Mouse (Mus musculus) thymus, postnatal 10 days (tissue): ENCODE results near the gene Mlph.
A peak's percentile ranks its signal among the peaks of the same experiment; 100 is the strongest.

Experiments used
- DNase-seq, 2 experiments: peaks; one replicate each; pipeline ENCODE4 v3.0.0; 2021; ENCODE audit warnings: low spot score in 2 of 2

Mlph gene

DNA sequence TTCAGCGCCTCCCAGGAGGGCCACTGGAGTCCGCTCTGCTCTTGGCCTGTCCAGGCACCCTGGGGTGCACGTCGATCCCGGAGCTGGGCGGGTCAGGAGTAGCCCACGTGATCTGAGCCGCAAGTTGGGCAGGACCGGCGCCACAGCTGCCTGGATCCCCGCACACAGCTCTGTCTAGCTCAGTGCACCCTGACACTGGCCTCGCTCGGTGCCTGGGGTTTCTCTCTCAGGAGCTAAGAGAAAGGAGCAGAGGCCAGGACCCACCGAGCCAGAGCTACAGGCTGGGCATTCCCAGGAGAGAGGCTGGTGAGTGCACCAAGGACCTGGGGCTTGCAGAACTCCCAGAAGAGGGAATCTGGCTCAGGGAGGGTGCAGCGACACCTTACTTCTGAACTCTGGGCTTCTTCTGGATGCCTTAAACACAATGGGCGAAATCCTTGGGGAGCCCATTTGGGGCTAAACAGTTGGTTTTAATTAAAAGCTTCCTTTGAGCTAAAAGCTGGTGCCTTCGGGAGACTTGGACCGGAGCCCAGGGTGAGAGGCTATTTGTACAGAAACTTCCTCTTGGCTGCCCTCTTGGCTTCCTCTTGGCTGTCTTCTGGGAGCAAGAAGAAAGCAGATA, at the start of gene Mlph:
Mlph (plus strand) TSS at position 138 of the 622 bp plus-strand sequence.
- DNase-seq = no peak

DNA sequence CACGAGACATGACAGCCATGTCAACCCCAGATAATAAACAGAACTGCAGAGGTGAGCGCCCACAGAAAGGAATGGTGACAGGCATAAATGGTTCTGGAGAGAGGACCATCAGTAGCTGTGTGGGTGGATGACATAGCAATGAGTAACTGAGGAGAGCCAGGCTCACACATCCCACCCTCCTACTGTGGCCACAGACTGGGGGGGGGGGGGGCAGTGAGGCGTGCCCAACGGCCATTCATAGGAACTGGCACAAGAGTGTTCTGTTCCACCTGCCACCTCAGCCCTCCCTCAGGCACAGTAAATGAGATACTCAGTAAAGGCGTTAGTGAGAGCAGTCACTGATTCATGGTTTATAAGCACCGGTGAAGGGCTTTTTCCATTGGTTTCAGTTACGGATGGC, 48.2 kb upstream of the Mlph start:
- no peak for DNase-seq

DNA sequence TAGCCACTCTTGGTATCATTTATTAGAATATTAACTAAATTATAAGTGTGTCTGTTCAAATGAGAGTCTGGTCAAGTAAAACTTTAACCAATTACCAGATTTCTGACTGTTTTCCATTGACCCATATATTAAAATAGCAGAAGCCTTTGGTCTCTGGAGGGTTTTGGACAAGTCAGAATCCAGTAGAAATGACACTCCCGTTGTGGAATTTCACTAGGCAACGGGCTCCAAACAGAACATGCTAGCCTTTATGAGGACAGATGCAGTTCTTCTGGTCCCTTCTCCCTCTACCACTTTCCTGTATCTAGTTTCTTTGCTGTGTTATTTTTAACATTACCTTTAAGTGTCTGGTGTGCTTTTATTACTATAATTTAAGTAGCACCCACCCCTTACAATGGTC, 44.3 kb upstream of the Mlph start:
- no peak for DNase-seq

DNA sequence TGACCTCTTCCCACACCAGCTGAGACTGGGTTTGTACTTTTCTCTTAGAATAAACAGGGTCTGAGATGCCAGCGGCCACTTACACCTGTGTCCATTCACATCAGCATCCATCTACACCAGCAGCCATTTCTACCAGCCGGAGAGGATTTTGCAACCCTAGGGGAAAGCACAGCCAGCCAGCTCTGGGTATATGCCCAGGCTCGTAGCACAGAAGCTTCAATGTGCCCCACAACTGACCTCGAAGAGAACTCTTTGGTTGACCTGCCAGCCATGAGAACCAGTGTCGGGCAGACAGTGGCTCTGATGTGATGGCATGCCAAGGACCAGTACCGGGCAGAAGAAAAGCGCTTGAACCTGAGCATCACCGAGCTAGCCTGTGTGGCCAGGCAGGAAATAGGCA, 39.5 kb upstream of the Mlph start:
- no peak for DNase-seq

DNA sequence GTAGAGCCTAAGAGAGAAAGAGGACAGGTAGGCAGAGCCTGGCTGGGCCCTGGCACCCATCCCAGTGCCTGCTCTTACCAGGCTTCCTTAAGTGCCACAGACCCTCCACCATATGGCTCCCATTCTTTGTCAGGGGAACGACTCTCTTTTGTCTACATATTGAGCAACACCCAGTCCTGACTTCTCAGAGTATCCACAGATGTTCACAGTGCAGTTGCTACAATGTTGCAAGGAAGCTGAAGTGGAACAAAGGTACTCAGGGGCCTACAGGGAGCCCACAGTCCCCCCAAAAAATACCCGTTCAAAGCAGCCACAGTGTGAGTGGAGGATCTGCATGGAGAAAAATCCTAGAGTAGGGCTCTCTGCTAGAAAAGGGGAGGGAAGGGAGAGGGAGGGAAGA, 38.9 kb upstream of the Mlph start:
- DNase-seq = no peak

DNA sequence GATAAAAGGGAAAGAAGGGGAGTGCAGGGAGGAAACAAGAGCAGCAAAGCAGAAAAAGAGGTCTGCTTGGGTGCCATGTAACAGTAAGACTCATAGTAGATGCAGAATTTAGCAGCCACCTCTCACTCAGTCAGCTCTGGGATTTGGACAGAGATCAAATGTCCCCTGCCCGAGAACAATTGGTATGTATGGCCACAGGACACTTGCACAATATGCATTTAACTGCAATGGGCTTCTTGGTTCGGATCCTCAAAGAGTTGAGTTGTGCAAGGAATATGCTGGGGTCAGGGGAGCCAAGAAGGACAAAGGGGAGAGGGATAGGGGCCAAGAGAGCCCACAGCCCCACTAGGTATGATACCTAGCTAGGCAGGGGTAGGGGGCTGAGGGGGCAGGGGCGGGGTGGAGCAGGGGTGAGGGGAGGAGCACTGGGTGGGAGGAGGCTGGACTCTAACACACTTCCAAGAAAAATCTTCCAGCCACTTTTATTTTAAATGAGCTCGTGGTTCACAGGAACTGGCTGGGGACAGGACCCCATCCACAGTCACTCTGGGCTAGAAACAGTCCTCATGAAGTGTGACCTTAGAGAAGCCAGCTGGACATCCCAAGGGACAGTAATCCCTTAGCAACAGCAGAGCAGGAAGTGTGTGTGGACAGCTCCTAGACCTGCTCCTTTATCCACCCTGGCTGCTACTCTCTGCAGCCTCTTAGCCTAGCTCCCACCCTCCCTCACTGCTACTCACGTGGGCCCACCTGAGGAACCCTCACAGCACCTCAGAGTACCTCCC, 38.2 kb upstream of the Mlph start:
- no peak for DNase-seq

DNA sequence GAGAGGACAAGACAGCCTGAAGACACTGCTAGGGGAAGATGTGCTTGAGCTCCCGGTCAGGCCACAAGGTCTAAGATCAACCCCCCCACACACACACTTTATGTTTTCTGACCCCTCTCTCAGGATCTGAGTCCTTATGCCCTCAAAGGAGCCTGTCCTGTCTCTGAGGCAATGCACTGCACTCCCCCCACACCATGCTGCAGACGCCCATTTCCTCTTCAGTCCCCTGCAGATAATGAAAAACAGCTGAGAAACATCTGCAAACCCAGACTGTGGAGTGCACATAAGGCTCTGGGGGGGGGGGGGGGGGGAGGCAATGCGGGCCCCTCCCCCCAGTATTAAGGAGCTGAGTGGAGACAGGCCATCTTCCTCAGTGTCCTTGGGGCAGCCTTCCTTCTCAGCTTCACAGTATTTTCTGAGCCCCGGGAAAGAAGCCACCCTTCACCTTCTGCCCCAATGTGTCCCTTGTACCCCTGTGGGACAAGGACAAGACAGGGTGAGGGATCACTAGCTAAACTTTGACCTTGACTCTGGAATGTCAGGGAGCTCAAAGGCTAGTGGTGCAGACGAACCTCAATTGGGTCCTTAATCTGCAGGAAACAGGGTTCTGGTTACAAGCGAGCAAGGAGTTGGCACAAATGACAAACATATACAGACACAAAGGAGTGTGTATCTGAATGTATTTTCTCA, 29.0 kb upstream of the Mlph start:
- no peak for DNase-seq

DNA sequence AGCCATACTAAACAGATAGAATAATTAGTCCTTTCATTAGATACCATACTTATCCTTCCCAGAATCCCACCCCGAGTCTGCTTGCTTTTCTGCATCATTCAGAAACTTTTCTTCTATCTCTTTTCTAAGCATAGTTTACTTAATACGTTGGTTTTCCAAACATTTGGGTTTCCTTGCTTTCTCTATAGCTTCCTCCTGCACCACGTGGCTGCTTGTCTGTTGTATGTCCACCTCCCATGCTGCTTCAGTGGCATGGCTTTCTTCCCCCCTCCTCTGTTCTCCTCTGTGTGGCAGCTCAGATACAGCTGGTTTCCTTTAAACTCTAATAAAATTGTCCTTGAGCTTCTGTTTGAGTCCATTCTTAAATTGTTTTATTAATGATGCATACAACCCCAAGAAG, 20.4 kb upstream of the Mlph start:
- no peak for DNase-seq

DNA sequence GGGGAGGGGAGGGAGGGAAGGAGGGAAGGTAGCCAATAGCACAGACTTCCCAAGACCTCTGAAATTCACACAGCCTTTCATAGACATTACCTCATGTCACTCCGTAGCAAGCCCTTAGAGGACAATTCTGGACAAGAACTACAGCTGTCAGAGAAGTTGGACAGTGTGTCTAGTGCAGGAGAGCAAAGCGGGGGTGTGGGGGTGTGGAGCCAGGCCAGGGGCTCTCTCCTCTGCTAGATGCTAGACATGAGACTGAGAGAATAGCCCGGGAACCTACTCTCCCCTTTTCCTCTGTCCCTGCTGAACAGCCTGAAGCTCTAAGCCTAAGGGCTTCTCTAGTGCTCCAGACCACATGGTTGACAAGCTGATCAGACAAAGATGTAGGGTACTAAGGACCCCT, 19.9 kb upstream of the Mlph start:
- DNase-seq = no peak

DNA sequence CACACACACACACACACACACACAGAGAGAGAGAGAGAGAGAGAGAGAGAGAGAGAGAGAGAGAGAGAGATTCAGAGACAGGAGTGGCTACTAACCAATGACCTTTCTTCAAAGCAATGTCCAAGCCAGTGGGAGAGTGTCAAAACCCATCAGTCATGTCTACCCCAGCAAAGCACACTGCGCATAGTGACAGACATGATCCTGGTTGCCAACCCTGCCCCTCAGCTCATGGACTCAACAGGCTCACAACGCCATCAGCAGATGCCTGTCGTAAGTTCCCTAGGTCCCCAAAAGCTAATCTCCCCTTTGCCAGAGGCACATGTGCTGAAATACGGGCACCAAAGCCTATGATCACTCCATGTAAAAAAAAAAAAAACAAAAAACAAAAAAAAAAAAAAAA, 18.6 kb upstream of the Mlph start:
- no peak for DNase-seq

DNA sequence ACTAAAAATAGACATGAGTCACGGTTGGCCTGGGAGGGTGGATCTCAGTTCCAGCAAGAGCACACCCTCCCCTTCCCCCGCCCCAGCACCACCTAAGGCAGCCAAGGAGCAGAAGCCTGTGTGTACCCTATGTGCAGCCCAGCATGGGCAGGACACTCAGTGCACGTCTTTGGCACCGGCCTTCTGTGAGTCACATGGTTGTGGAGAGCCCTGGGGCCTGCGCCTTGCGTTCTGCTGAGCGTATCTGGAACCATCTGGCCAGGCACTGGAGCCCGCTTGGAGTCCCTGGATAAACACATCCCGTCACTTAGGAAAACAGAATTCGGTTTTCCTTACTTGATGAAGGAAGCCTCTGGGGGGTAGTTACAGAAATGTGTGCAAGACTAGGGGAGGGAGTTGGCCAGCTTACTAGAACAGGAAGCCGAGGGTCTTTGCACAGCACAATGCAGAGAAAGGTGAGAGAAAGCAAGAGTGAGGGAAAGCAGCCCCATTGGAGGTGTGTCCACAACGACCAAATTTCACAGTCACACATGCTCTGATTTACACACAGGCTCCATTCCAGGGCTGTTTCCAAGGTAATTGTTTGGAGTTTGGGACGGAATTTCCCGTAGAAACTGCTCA, 18.0 kb upstream of the Mlph start:
- no peak for DNase-seq

DNA sequence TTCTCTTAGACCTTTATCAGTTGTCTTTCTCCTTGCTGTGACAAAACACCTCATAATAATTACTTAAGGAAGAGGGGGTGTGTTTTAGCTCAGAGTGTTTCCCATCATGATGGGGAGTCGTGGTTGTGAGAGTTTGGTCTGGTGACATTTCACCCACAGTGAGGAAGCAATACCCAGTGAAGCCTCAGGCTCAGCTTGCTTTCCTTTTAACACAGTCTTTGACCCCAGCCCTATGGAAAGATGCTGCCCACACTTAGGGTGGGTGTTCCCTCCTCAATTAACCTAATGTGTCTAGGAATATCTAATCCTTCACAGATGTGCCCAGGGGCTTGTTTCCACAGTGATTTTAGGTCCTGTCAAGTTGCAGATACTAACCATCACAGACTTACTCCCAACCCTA, 16.9 kb upstream of the Mlph start:
- no peak for DNase-seq

DNA sequence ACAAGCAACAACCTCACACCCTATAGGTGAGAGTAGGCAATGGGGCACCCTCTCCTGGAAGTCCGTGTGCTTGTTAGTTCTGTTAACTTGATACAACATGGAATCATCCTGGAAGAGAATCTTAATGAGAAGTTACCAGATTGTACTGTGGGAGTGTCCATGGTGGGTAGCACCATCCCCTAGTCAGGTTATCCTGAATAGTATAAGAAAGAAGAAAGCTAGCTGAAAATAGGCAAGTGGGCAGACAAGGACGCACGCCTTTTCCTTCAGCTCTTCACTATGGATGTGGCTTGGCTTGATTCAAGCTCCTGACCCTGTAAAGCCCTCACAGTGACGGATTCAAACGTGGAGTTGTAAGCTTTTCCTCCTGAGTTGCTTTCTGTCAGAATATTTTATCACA, 15.1 kb upstream of the Mlph start:
- no peak for DNase-seq

DNA sequence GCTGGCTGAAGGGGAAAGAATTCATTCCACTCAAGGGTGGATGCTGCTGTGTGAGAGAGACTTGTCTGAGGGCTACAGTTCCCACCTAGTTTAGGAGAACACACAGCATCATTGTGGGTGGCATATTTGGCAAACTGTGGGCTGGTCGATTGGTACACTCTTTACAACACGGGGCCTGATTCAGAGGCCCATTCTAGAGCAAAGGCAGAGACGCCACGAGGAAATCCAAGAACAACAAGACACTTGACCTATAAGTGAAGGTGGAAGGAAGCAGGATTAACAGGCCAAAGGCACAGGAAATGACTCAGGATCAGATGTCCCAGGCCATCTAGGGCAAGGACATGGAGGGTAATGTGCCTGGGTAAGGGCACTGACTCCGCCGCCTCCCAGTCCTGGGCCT, 14.5 kb upstream of the Mlph start:
- DNase-seq = no peak

DNA sequence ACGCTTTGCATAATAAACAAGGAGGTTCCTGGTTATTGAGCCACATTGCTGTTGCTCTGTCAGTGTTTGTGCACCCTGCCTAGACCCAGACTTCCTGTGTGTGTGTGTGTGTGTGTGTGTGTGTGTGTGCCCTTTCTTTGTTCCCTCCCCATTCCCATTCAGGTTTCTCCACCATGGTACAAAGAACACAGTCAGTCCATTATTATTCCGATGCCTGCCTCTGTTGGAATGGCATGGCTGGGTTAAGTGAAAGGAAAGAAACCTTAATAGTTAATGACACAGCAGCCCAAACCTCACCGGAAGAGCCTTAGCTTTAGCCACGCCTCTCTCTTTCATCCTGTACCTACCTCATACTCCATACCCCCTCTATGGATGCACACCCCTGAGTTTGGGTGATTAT, 13.6 kb upstream of the Mlph start:
- DNase-seq = no peak

DNA sequence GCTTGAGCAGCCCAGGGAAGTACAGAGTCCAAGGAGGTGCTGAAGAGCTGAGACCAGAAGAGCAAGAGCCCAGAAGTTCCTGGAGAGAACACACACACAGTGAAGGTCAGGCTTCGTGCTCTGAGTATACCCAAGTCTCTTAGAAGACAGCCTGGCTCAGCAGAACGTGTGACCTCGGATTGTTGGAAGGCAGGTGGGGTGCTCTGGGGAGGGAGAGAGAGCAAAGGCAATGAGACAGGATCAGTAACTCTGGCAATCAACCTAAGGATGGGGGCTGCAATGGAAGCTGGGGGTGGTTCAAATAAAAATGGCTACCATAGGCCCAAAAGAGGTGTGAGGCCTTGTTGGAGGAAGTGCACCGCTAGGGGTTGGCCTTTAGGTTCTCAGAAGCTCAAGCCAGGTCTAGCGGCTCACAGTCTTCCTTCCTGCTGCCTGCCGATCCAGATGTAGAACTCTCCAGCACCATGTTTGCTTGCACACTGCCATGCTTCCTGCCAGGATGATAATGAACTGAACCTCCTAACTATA, 13.1 kb upstream of the Mlph start:
- no peak for DNase-seq

DNA sequence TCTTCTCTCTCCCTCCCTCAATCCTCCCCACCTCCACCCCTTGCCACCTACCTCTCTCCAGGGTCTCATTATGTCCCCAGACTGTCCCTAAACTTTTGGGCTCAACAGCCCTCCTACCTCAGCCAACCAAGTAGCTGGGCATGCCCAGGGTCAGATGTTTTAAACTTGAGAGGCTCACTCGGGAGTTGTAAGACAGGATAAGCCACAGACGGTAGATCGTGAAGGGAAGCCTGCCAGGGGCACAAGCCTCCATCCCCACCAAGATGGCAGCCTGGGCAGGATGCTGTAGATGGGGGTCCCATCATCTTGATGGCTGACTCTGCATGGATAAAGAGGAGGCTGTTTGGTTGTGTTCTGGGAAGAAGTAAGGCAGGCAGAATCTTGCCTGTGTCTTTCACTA, 12.1 kb upstream of the Mlph start:
- DNase-seq = no peak

DNA sequence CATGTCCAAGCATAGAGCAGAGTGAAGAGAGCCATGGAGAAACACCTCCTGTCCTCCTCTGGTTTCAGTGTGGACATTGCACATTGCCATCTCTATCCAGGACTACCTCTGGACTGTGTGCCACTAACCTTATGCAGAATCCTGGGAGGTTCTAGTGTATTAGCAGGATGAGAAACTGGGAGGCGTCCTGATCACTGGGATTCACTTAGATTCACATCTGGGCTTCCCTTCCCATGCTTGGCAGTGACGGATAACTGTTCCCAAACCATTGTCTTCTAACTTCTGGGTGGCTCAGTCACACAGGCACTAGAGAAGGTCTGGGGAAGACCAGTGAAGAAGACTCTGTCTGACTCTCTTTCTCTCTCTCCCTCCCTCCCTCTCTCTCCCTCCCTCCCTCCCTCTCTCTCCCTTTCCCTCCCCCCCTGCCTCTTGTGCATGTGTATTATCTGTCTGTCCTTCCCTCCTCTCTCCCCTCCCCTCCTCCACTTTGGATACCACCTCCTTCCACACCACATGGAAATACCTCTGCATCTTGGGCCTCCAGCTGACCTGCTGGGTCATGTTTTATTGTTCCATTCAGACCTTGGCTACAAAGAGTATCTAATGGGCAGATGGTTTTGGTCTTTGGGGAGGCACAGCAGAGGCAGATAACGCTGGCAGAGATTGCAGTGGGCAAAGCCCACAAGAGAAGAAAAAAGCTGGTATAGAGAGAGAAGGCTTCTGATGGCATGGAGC, 11.5 kb upstream of the Mlph start:
- no peak for DNase-seq

DNA sequence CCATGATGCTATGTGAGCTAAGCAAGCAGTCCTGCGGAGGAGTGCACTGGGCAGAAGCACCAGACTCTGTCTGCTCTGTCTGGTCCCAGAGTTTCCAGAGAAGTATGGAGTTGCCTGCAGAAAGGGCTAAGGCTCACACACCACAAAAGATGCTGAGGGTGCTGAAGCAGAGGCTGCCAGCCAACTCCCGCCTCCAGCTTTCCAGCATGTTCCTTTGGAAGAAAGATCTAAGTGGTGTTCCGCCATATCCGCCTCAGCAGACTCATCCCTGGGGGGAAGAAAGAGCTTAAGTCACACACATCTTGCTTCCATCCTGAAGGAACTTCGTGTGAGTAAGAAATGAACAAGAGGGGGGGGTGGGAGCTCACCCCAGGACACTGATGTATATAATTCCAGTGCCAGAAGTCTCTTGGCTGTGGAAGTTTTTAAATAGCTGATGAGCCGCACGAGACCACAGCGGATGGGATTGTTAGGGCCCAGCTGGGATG, 10.9 kb upstream of the Mlph start:
- no peak for DNase-seq

DNA sequence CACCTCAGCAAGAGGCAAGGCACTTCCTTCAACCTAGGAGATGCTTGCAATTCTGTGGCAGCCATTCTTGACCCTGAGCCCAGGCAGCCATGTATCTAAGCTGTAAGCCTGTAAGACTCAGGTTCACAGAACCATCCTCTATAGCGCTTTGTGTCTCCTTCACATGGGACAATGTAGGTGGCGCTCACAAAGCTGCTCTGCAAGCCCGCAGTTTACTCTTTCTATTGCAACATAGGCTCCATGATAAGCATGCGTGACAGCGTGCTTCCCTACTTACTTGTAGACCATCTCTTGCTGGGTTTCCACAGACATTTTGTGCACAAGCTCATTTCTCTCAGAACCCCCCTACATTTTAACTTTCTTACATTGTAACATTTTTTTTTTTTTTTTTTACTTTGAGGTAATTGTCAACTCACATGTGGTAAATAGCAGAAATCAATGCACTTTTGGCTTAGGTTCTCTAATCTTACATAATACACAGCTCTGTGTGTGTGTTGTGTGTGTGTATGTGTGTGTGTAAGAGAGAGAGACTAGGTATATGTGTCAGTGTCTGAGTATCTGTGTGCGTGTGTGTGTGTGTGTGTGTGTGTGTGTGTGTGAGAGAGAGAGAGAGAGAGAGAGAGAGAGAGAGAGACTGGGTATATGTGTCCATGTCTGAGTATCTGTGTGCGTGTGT, 10.0 kb upstream of the Mlph start:
- no peak for DNase-seq

DNA sequence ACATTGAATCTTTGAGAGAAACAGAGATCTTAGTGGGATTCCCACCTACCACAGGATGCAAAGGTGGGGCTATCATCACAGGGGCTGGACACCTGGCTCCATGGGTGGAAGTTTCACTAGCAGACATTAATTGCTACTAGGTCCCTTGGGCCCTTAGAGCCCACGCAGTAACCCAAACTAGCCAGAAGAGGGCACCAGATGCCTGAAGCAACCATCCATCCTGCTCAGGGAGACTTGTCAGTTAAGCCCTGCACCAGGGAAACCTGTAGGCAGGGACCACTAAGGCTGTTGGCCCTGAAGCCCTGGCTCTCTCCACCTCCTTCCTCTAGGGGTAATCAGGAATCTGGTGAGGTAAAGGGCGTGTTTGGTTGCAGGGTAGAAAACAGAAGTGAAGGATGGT, 8.5 kb upstream of the Mlph start:
- peak in 1 of 2 experiments; percentile 30 for DNase-seq
